In the genomic region with DNA sequence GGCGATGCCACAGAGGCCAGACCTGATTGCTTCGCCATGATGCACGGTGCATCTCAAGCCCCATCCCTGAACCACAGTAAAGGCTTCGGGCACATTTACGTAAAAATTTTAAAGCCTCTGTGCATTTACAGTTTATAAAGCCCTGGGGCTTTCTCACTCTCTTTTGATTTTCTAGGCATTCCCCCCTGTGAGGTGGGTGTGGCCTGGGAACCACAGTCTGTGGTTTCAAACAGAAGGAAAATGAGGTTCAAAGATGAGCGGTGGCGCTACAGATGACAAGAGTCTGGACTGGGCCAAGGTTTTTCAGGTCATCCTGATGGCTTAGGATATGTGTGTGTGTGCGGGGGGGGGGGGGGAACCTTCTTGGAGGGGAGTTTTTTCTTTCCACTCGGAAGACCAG, we compare ENCODE assay signal across 8 mouse cellular contexts. TPM values are rescaled to one million over a fixed set of nuclear protein-coding genes. Genes with fewer than 3 reads are reported as not detected.
A peak's percentile ranks its signal among the peaks of the same experiment; 100 is the strongest.
DNase-seq lines count a peak whose midpoint lies in the region; ATAC-seq lines count a peak whose summit lies in the region.

No protein-coding gene starts in this region.

- no peaks in the 10 kb centered on the region for H3K36me3 ChIP-seq in kidney, embryonic 14.5 days (ENCODE audit: control insufficient read depth, insufficient read depth, low read length)
- H3K36me3 ChIP-seq in hindbrain, embryonic 16.5 days (ENCODE audit: control insufficient read depth, insufficient read depth, low read length): no peaks in the 10 kb centered on the region
- no peaks in the 10 kb centered on the region for H3K36me3 ChIP-seq in midbrain, embryonic 16.5 days (ENCODE audit: control insufficient read depth, insufficient read depth, low read length)

- peak overlapping the region; percentile 59 for H3K4me2 ChIP-seq in kidney, embryonic 14.5 days (replicated peaks; ENCODE audit: low read depth, low read length)
- peak overlapping the region; percentile 77 for H3K4me2 ChIP-seq in hindbrain, embryonic 16.5 days (ENCODE audit: low read length)
- peak overlapping the region; percentile 77 for H3K4me2 ChIP-seq in midbrain, embryonic 16.5 days (ENCODE audit: low read length)

- ATAC-seq in kidney, embryonic 14.5 days (ENCODE audit: low FRiP score, low TSS enrichment): no peak
- no peak for ATAC-seq in hindbrain, embryonic 16.5 days
- ATAC-seq in midbrain, embryonic 16.5 days: no peak

- DNase-seq in kidney, postnatal 4 days: no peak
- peak; percentile 56 for DNase-seq in R1 (ENCODE audit: low read depth, low spot score)
- no peak for DNase-seq in spleen, postnatal 4 days (ENCODE audit: low spot score in 2 of 2)
- DNase-seq in cerebellum, adult 11 months: no peak
- no peak for DNase-seq in urinary bladder, adult 2 months (ENCODE audit: low spot score)

- no peak overlapping the region for H3K9ac ChIP-seq in kidney, embryonic 14.5 days (ENCODE audit: low read depth, low read length)
- no peak overlapping the region for H3K9ac ChIP-seq in hindbrain, embryonic 16.5 days (ENCODE audit: low read depth, low read length)
- peak overlapping the region; percentile 47 for H3K9ac ChIP-seq in midbrain, embryonic 16.5 days (ENCODE audit: low read depth, low read length)

- no peaks in the 10 kb centered on the region for H3K9me3 ChIP-seq in kidney, embryonic 14.5 days (ENCODE audit: control insufficient read depth, low read length)
- no peaks in the 10 kb centered on the region for H3K9me3 ChIP-seq in hindbrain, embryonic 16.5 days (ENCODE audit: control insufficient read depth, low read length)
- no peaks in the 10 kb centered on the region for H3K9me3 ChIP-seq in midbrain, embryonic 16.5 days (replicated peaks; ENCODE audit: control insufficient read depth, low read length, poor library complexity, severe bottlenecking)

- H3K4me1 ChIP-seq in kidney, embryonic 14.5 days (ENCODE audit: control insufficient read depth, insufficient read depth, low read length): peaks cover 15% of the 10 kb centered on the region
- peaks cover 22% of the 10 kb centered on the region for H3K4me1 ChIP-seq in hindbrain, embryonic 16.5 days (ENCODE audit: control insufficient read depth, insufficient read depth, low read depth, low read length)
- peaks cover 23% of the 10 kb centered on the region for H3K4me1 ChIP-seq in midbrain, embryonic 16.5 days (ENCODE audit: control insufficient read depth, insufficient read depth, low read length)

- peak overlapping the region; percentile 39 for H3K4me3 ChIP-seq in kidney, embryonic 14.5 days (ENCODE audit: low read length)
- H3K4me3 ChIP-seq in hindbrain, embryonic 16.5 days (ENCODE audit: low read length): peak overlapping the region; percentile 45
- H3K4me3 ChIP-seq in midbrain, embryonic 16.5 days (ENCODE audit: low read depth, low read length): peak overlapping the region; percentile 38

- H3K27ac ChIP-seq in kidney, embryonic 14.5 days (ENCODE audit: low read depth, low read length): no peak overlapping the region
- H3K27ac ChIP-seq in hindbrain, embryonic 16.5 days (ENCODE audit: low read depth, low read length): no peak overlapping the region
- H3K27ac ChIP-seq in midbrain, embryonic 16.5 days (ENCODE audit: low read length): no peak overlapping the region

- WGBS in kidney, embryonic 14.5 days: under 1% methylated on average over 9 of the region's 9 CpGs
- 2% methylated on average over 9 of the region's 9 CpGs for WGBS in hindbrain, embryonic 16.5 days
- WGBS in midbrain, embryonic 16.5 days: under 1% methylated on average over 9 of the region's 9 CpGs

- H3K27me3 ChIP-seq in kidney, embryonic 14.5 days (ENCODE audit: control insufficient read depth, insufficient read depth, low read length): peaks cover 82% of the 10 kb centered on the region
- peaks cover 50% of the 10 kb centered on the region for H3K27me3 ChIP-seq in hindbrain, embryonic 16.5 days (replicated peaks; ENCODE audit: control insufficient read depth, insufficient read depth, low read length)
- H3K27me3 ChIP-seq in midbrain, embryonic 16.5 days (ENCODE audit: control insufficient read depth, insufficient read depth, low read depth, low read length): peaks cover 55% of the 10 kb centered on the region

RNA-seq across cellular contexts. Expression of a gene that starts 0.6 kb away (rescaled TPM):
- not detected in 2 replicates for polyA plus RNA-seq in kidney, embryonic 14.5 days (2014; fragmentation: Nextera tagmentation; extraction: Ambion mirVana)
- polyA plus RNA-seq in hindbrain, embryonic 16.5 days (2015; fragmentation: Nextera tagmentation; extraction: Ambion mirVana): 0.24 and 0.29 TPM in 2 replicates
- polyA plus RNA-seq in midbrain, embryonic 16.5 days (2015; fragmentation: Nextera tagmentation; extraction: Ambion mirVana): 0.38 and 0.40 TPM in 2 replicates
- polyA plus RNA-seq in urinary bladder, adult 2 months (2012; rRNA removed): not detected in 2 replicates

RNA-seq across cellular contexts. Expression of a gene that starts 10.4 kb away (rescaled TPM):
- 24.5 and 27.1 TPM in 2 replicates for polyA plus RNA-seq in kidney, embryonic 14.5 days (2014; fragmentation: Nextera tagmentation; extraction: Ambion mirVana)
- 56.2 and 56.4 TPM in 2 replicates for polyA plus RNA-seq in hindbrain, embryonic 16.5 days (2015; fragmentation: Nextera tagmentation; extraction: Ambion mirVana)
- 39.3 and 51.3 TPM in 2 replicates for polyA plus RNA-seq in midbrain, embryonic 16.5 days (2015; fragmentation: Nextera tagmentation; extraction: Ambion mirVana)
- 21.0 and 23.7 TPM in 2 replicates for polyA plus RNA-seq in urinary bladder, adult 2 months (2012; rRNA removed)

RNA-seq across cellular contexts. Expression of a gene that starts 23.8 kb away (rescaled TPM):
- polyA plus RNA-seq in kidney, embryonic 14.5 days (2014; fragmentation: Nextera tagmentation; extraction: Ambion mirVana): 142 and 154 TPM in 2 replicates
- 124 and 133 TPM in 2 replicates for polyA plus RNA-seq in hindbrain, embryonic 16.5 days (2015; fragmentation: Nextera tagmentation; extraction: Ambion mirVana)
- 87.8 and 106 TPM in 2 replicates for polyA plus RNA-seq in midbrain, embryonic 16.5 days (2015; fragmentation: Nextera tagmentation; extraction: Ambion mirVana)
- polyA plus RNA-seq in urinary bladder, adult 2 months (2012; rRNA removed): 192 and 193 TPM in 2 replicates
